Mouse (Mus musculus) embryonic stem cell, embryonic (primary cell): Measurements from ENCODE around the gene Uxs1.

Experiments used
- CTCF ChIA-PET, 4 experiments: fragments of 300-600 bp in 2 of 4; fragments of 350-600 bp in 2 of 4; sonication (Branson Sonifier 250); formaldehyde crosslinking; loops; one replicate each; lab custom pipeline; 2022; ENCODE audit warnings: inconsistent platforms in 2 of 4; lab: Charles Lee
- POLR2A ChIA-PET, 4 experiments: fragments of 300-600 bp in 2 of 4; fragments of 350-600 bp in 2 of 4; sonication (Branson Sonifier 250); formaldehyde crosslinking; loops; one replicate each; lab custom pipeline; 2022; ENCODE audit warnings: antibody characterized with exemption in 4 of 4, inconsistent platforms in 1 of 4; lab: Charles Lee

The Uxs1 gene

GRCm38 (mm10) chr1:43827763-43828194 lies at the start of gene Uxs1:
Gene Uxs1, minus strand, starts transcription at chr1:43827800.
- ChIA-PET CTCF (interaction anchor here in 2 of 4 experiments (1.4 to 1.6 kb wide), 2 partner anchors 71 kb away, joined by 4 to 6 read pairs; no protein-coding TSS in a partner anchor), POLR2A (interaction anchor here in 3 of 4 experiments (0.9 to 2.2 kb wide), 12 partner anchors 9 to 274 kb away, joined by 3 to 9 read pairs (median 6); partner anchors contain the start of genes Tpp2 (in 3 of the 3) and Tex30 (in 1 of the 3))

DNA sequence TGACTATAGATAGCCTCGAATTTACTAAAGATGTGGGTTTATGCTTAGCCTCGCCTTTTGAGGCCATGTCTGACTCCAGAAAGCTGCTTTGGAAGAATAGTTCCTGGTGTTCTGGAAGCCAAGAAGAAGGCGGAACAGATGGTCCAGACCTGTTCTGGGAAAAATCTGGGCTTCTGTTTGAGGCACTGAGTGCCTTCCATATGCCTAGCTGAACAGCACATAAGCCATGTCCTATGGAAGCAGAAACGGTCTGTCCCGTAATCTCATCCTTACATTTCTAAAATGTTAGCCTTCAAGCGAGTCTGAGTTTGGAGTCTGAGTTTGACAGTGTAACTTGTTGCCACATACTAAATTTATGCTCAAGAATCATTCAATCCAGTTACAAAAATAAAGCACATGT lies 49.6 kb upstream of the Uxs1 start:
- ChIA-PET POLR2A (interaction anchor here in 1 of 4 experiments (1.0 kb wide), 1 partner anchor 56 kb away, joined by 4 read pairs; the partner anchor contains the start of gene Tpp2), CTCF (no interaction called here)

DNA sequence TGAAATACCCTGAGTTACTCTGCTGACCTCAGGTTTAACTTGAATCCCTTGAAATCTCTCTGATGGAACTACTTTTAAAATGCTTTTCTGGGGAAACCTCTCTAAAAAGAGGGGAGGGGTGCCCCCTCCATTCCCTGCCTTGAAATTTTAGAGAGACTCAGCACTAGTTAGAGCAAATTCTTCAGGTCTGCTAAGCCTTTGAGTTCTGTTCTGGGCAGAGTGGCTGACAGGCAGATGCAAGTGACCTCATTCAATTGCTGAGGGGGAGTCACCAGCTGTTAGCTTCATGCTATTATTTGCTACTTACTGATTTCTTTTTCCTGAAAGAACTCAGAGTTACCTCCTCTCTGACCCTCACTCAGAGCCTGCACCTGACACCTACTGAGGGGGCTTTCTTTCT lies 43.5 kb upstream of the Uxs1 start:
- ChIA-PET POLR2A (interaction anchor here in 1 of 4 experiments (2.3 kb wide), 1 partner anchor 11 kb away, joined by 12 read pairs; no protein-coding TSS in a partner anchor), CTCF (interaction anchor here in 1 of 4 experiments (0.6 kb wide), 1 partner anchor 1895 kb away, joined by 3 read pairs; no protein-coding TSS in a partner anchor)

DNA sequence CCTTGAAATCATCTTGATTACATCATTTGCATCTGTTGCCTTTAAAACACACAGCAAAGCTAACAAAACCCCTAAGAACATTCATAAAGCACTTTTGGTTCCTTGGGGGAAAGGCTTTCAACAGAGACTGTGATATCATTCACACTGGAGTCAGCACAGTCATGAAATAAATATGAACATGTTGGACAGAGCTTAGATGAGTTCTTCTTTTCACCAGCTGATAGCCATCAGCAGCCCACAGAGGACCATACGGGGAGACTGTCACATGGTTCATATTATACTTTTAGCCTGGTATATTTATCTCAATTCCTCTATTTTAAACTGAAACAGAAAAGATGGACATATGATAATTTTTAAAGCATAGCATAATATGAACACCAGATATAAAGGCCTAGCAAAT lies 40.9 kb upstream of the Uxs1 start:
- CTCF ChIA-PET = no interaction called here
- POLR2A ChIA-PET = interaction anchor here in 1 of 4 experiments (1.3 kb wide), 1 partner anchor 39 kb away, joined by 3 read pairs; no protein-coding TSS in a partner anchor

GRCm38 (mm10) chr1:43864758-43865157 lies 37.2 kb upstream of the Uxs1 start:
- ChIA-PET CTCF (no interaction called here), POLR2A (no interaction called here)

GRCm38 (mm10) chr1:43862614-43863013 lies 35.0 kb upstream of the Uxs1 start:
- ChIA-PET CTCF (no interaction called here), POLR2A (interaction anchor here in 1 of 4 experiments (0.6 kb wide), 1 partner anchor 557 kb away, joined by 3 read pairs; no protein-coding TSS in a partner anchor)

GRCm38 (mm10) chr1:43858988-43859387 lies 31.4 kb upstream of the Uxs1 start:
- ChIA-PET POLR2A (interaction anchor here in 1 of 4 experiments (0.6 kb wide), 1 partner anchor 243 kb away, joined by 3 read pairs; the partner anchor contains the start of gene Tex30), CTCF (no interaction called here)

DNA sequence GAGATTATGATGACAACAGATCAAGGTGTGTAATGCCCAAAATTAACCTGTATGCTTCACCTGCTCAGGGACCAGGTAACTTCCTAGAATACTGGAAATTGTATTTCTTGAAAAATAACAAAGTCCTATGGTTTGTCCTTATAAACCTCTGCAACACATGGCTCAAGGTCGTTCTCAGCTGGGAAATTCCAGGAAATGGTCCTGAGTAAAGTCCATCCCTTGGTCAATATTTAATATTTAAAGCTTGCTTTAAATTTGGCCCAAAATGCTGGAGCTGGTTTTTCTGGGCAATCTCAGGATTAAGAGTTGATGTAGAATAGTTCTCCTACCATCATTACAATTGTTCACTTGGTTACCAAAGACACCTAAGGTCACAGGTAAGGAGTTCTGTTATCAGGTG lies 30.1 kb upstream of the Uxs1 start:
- CTCF ChIA-PET = no interaction called here
- POLR2A ChIA-PET = interaction anchor here in 1 of 4 experiments (1.1 kb wide), 1 partner anchor 15 kb away, joined by 3 read pairs; no protein-coding TSS in a partner anchor

GRCm38 (mm10) chr1:43855591-43855990 lies 28.0 kb upstream of the Uxs1 start:
- ChIA-PET CTCF (no interaction called here), POLR2A (no interaction called here)

DNA sequence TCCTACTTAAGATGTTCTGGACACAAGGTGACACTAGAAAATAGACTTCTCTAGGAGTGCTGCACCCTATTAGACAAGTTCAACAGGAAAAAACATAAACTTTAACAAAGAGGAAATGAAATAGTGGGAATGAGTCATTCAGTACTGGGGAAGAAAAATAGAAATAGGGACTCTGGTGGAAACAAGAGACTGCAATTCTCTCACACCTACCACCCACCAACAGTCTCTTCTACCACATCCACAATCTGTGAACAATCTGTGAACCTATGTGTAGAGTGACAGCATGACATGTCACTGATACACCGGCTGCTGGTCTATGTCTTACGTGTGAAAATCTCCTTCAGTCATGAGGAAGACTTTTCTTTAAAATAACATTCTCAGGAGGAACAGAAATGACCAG lies 15.8 kb upstream of the Uxs1 start:
- ChIA-PET POLR2A (interaction anchor here in 1 of 4 experiments (1.3 kb wide), 1 partner anchor 39 kb away, joined by 4 read pairs; no protein-coding TSS in a partner anchor), CTCF (no interaction called here)

- POLR2A ChIA-PET = interaction anchor here in 1 of 4 experiments (1.4 kb wide), 1 partner anchor 16 kb away, joined by 3 read pairs; no protein-coding TSS in a partner anchor
- CTCF ChIA-PET = no interaction called here
These were observed 9.6 kb upstream of the Uxs1 start for GRCm38 (mm10) chr1:43837236-43837635.

- POLR2A ChIA-PET = interaction anchor here in 1 of 4 experiments (0.6 kb wide), 1 partner anchor 183 kb away, joined by 5 read pairs; no protein-coding TSS in a partner anchor
- CTCF ChIA-PET = interaction anchor here in 1 of 4 experiments (0.7 kb wide), 1 partner anchor 348 kb away, joined by 3 read pairs; no protein-coding TSS in a partner anchor
These were observed 2.5 kb upstream of the Uxs1 start for GRCm38 (mm10) chr1:43830096-43830495.

DNA sequence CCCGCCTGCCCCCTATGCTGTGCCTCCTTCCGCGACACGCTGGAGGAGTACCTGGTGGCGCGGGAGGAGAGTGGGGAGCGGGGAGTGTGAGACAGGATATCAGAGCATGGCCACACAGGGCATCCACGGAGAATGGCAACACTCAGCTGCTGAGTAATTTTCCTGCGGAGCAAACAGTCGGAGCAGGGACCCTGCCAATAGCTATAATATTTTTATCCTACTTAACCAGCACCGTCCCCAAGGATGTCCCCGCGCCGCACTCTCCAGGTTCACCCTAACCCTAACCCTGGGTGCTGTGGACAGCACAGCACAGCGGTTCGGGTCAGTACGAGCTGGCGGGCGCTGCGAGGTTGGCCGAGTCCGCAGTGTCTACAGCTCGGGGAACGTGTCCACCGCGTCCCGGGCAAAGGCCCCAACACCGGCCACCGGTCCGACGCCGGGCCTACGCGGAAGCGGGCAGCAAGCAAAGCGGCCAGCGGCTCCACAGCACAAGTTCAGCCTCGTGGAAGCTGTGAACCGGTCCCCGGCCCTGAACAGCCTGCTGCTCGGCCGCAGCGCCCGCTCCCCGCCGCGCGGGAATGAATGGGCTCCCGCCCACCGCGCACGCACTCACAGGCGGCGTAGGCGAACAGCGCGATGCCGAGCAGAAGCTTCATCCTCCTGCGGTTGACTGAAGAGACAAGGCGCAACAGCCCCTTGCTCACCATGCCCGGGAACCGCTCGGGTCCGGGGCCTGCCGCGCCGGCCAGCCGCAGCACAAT lies 418 bp downstream of the Uxs1 start:
- CTCF ChIA-PET = interaction anchor here in 3 of 4 experiments (0.6 to 1.6 kb wide), 4 partner anchors 67 to 1460 kb away, joined by 4 to 6 read pairs (median 4); no protein-coding TSS in a partner anchor
- POLR2A ChIA-PET = interaction anchor here in 3 of 4 experiments (0.6 to 2.2 kb wide), 24 partner anchors 8 to 292 kb away, joined by 3 to 29 read pairs (median 4); partner anchors contain the start of genes Tpp2 (in 3 of the 3) and Tex30 (in 2 of the 3)

DNA sequence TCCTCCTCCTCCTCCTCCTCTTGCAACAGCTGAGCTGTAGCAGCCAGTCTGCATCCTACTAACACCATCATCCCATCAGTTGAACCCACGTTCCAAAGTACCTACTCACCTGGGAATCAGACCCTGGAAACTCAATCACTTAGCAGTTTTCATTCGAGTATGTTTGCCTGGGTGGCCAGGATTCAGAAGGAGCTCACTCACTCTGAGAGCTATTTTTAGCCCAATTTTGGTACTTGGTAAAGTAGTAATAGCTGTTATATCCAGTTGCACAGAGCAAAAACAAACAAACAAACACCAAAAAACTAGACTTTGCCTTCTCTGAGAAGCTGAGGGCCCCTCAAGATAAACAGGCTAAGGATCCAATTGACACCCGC lies 985 bp downstream of the Uxs1 start:
- CTCF ChIA-PET = interaction anchor here in 3 of 4 experiments (0.6 to 1.6 kb wide), 4 partner anchors 66 to 1460 kb away, joined by 4 to 6 read pairs (median 4); no protein-coding TSS in a partner anchor
- POLR2A ChIA-PET = interaction anchor here in 3 of 4 experiments (0.6 to 2.2 kb wide), 22 partner anchors 8 to 293 kb away, joined by 3 to 29 read pairs (median 4); partner anchors contain the start of genes Tex30 (in 2 of the 3) and Tpp2 (in 2 of the 3)

- ChIA-PET CTCF (no interaction called here), POLR2A (interaction anchor here in 1 of 4 experiments (0.5 kb wide), 1 partner anchor 113 kb away, joined by 3 read pairs; no protein-coding TSS in a partner anchor)
These were observed 4.2 kb downstream of the Uxs1 start for GRCm38 (mm10) chr1:43823406-43823805.

- ChIA-PET POLR2A (no interaction called here), CTCF (no interaction called here)
These were observed 5.0 kb downstream of the Uxs1 start for GRCm38 (mm10) chr1:43822586-43822985.

- ChIA-PET POLR2A (interaction anchor here in 3 of 4 experiments (0.7 to 2.0 kb wide), 5 partner anchors 9 to 423 kb away, joined by 3 to 12 read pairs (median 4); partner anchors contain the start of gene Tpp2 (in 1 of the 3)), CTCF (interaction anchor here in 1 of 4 experiments (0.7 kb wide), 1 partner anchor 36 kb away, joined by 5 read pairs; no protein-coding TSS in a partner anchor)
These were observed 5.8 kb downstream of the Uxs1 start for GRCm38 (mm10) chr1:43821804-43822203.

- ChIA-PET CTCF (interaction anchor here (0.5 to 1.2 kb wide), 4 partner anchors 61 to 78 kb away, joined by 3 to 7 read pairs (median 4); no protein-coding TSS in a partner anchor), POLR2A (interaction anchor here in 3 of 4 experiments (1.1 to 2.0 kb wide), 9 partner anchors 8 to 113 kb away, joined by 3 to 12 read pairs (median 3); partner anchors contain the start of gene Tpp2 (in 2 of the 3))
These were observed 7.0 kb downstream of the Uxs1 start for GRCm38 (mm10) chr1:43820571-43820970.
